Mouse (Mus musculus) cerebellum, postnatal 10 days (tissue): ENCODE results near the gene Tmx4.

Source experiments
- DNase-seq, 2 experiments: peaks; one replicate each; pipeline ENCODE4 v3.0.0; 2021; ENCODE audit warnings: mixed read lengths in 2 of 2

Gene Tmx4

GRCm38 (mm10) chr2:134554221-134554727, 89.7 kb downstream of the Tmx4 start, which contains the start of gene Hao1:
Hao1 (minus strand) TSS chr2:134554368.
- DNase-seq, result no peak

GRCm38 (mm10) chr2:134552358-134552757, 91.6 kb downstream of the Tmx4 start:
- DNase-seq, result no peak

GRCm38 (mm10) chr2:134549770-134550169, 94.2 kb downstream of the Tmx4 start:
- peak; percentile 77 to 81 for DNase-seq

GRCm38 (mm10) chr2:134545116-134545515, 98.8 kb downstream of the Tmx4 start:
- no peak for DNase-seq

- no peak for DNase-seq
These were observed 99.5 kb downstream of the Tmx4 start for GRCm38 (mm10) chr2:134544321-134545065.
